Mouse (Mus musculus): ENCODE results near the gene Crbn.

GRCm38 (mm10) chr6:106770046-106770445 lies 29.8 kb downstream of the Crbn start:
- no peak for TF ChIP-seq CTCF (conservative IDR thresholded peaks at IDR 0.05; ENCODE audit: insufficient read depth, insufficient read length, low read depth, low read length)
- no peak for TF ChIP-seq POLR2A (IDR thresholded peaks at IDR 0.05; ENCODE audit: low read depth, low read length)

Measured in kidney, adult 2 months (tissue).